In genomic region chr16:38946453-38946852, GRCm38 (mm10) we compare ENCODE assay signal across 10 mouse cellular contexts. TPM values are rescaled to one million over a fixed set of nuclear protein-coding genes. Genes with fewer than 3 reads are reported as not detected.
A peak's percentile ranks its signal among the peaks of the same experiment; 100 is the strongest.
DNase-seq lines count a peak whose midpoint lies in the region.
"Had no signal": no experiment of that assay in that cellular context is flagged by ENCODE, and none has a peak within 500 bp of the region (broad histone marks: within the 10 kb centered on the region; RNA-seq: fewer than 3 reads in every experiment).

No protein-coding gene starts in this region.

- 61% methylated on average over 7 of the region's 7 CpGs for WGBS in hindbrain, embryonic 10.5 days

- H3K27me3 ChIP-seq in hindbrain, embryonic 10.5 days (ENCODE audit: insufficient read depth, poor library complexity, severe bottlenecking): no peaks in the 10 kb centered on the region
- H3K27me3 ChIP-seq: limb, embryonic 13.5 days had no signal

- H3K4me1 ChIP-seq in hindbrain, embryonic 10.5 days (replicated peaks): peaks cover 63% of the 10 kb centered on the region

- DNase-seq in left cerebral cortex, adult 18-20 months (ENCODE audit: low spot score in 2 of 2): peak; percentile 59 to 73
- no peak for DNase-seq in left cerebral cortex, postnatal 4 days
- DNase-seq in hindbrain, embryonic 10.5 days (ENCODE audit: low spot score): no peak
- DNase-seq in kidney, postnatal 10 days: peak; percentile 51
- DNase-seq in right cerebral cortex, adult 2 months (ENCODE audit: low spot score in 2 of 2): peak; percentile 73 to 78
- DNase-seq in urinary bladder, postnatal 10 days (ENCODE audit: low spot score): no peak
- DNase-seq in heart, adult 8-10 months (ENCODE audit: low spot score): no peak
- no peak for DNase-seq in urinary bladder, postnatal 4 days (ENCODE audit: low spot score in 2 of 2)
- DNase-seq: thymus, postnatal 14 days had no signal

- no peaks in the 10 kb centered on the region for H3K36me3 ChIP-seq in hindbrain, embryonic 10.5 days
- H3K36me3 ChIP-seq: limb, embryonic 13.5 days had no signal

- no peak overlapping the region for H3K4me3 ChIP-seq in hindbrain, embryonic 10.5 days
- H3K4me3 ChIP-seq: limb, embryonic 13.5 days had no signal

- 0 out of 2 replicates have a peak, but pooled peaks cover 2% of the 10 kb centered on the region for H3K9me3 ChIP-seq in hindbrain, embryonic 10.5 days
- H3K9me3 ChIP-seq: limb, embryonic 13.5 days had no signal

- peak overlapping the region; percentile 81 for H3K27ac ChIP-seq in hindbrain, embryonic 10.5 days

- intact Hi-C loops in left cerebral cortex, postnatal 4 days (cut with DNase I): no loop called here

RNA-seq across cellular contexts. Expression of gene Igsf11, which starts 54.0 kb away (rescaled TPM):
- total RNA-seq in left cerebral cortex, adult 18-20 months (2021): 10 to 100 TPM; 39.0 to 41.5 TPM
- 10 to 100 TPM; 14.3 to 14.4 TPM for total RNA-seq in left cerebral cortex, postnatal 4 days (2021)
- polyA plus RNA-seq in hindbrain, embryonic 10.5 days (2016; fragmentation: Nextera tagmentation; extraction: Ambion mirVana): 2.4 and 3.3 TPM in 2 replicates
- under 1 TPM; 0.57 to 0.75 (median 0.66) TPM for total RNA-seq in heart, adult 8-10 months (2022)

Comparison
In these comparisons a context has a peak if more than half of its experiments do, and no peak if none do; other contexts are left out.
1. DNase-seq: peak in left cerebral cortex, adult 18-20 months (2 of 2), kidney, postnatal 10 days (single experiment) and right cerebral cortex, adult 2 months (2 of 2); none in left cerebral cortex, postnatal 4 days (single experiment), hindbrain, embryonic 10.5 days (single experiment), urinary bladder, postnatal 10 days (single experiment), heart, adult 8-10 months (single experiment) and urinary bladder, postnatal 4 days (0 of 2).
2. RNA of gene Igsf11, which starts 54.0 kb away (total RNA-seq): 39.0 to 41.5 TPM in left cerebral cortex, adult 18-20 months and 14.3 to 14.4 TPM in left cerebral cortex, postnatal 4 days; 0.57 to 0.75 TPM in heart, adult 8-10 months; every median in the first group is over 4 times any median in the second.